ENCODE assay signal across 13 mouse cellular contexts in genomic region chr5:74904327-74904726, GRCm38 (mm10).
DNase-seq lines count a peak whose midpoint lies in the region; ATAC-seq and TF ChIP-seq lines count a peak whose summit lies in the region.
"Had no signal": no experiment of that assay in that cellular context is flagged by ENCODE, and none has a peak within 500 bp of the region (broad histone marks: within the 10 kb centered on the region; RNA-seq: fewer than 3 reads in every experiment).

No protein-coding gene starts in this region.

- peak overlapping the region; percentile 52 for H3K27ac ChIP-seq in kidney, embryonic 15.5 days
- no peak overlapping the region for H3K27ac ChIP-seq in small intestine, adult 2 months (ENCODE audit: insufficient read depth, low read depth, low read length)
- H3K27ac ChIP-seq: hindbrain, embryonic 12.5 days had no signal

- no peaks in the 10 kb centered on the region for H3K36me3 ChIP-seq in kidney, embryonic 15.5 days
- H3K36me3 ChIP-seq in small intestine, adult 2 months (ENCODE audit: control insufficient read depth, insufficient read depth, low read length), result no peaks in the 10 kb centered on the region
- H3K36me3 ChIP-seq: heart, embryonic 12.5 days; hindbrain, embryonic 12.5 days; limb, embryonic 10.5 days had no signal

- no peak for TF ChIP-seq POLR2A in small intestine, adult 2 months (IDR thresholded peaks at IDR 0.05; ENCODE audit: low read depth, low read length)

- no peaks in the 10 kb centered on the region for H3K27me3 ChIP-seq in kidney, embryonic 15.5 days
- no peaks in the 10 kb centered on the region for H3K27me3 ChIP-seq in Patski
- H3K27me3 ChIP-seq in small intestine, adult 2 months (ENCODE audit: control insufficient read depth, insufficient read depth, low read length), result peaks cover 4% of the 10 kb centered on the region
- H3K27me3 ChIP-seq: heart, embryonic 12.5 days; hindbrain, embryonic 12.5 days had no signal

- CTCF ChIA-PET in Patski (lab: Charles Lee), result interaction anchor here (1.5 to 2.1 kb wide), 5 partner anchors 9 to 263 kb away, joined by 3 to 9 read pairs (median 4); no protein-coding TSS in a partner anchor

- no peak for DNase-seq in kidney, adult 9 months
- peak; percentile 29 for DNase-seq in thymus, postnatal 14 days
- DNase-seq in thymus, postnatal 0 days (ENCODE audit: low spot score), result no peak
- DNase-seq in Patski (ENCODE audit: low read depth, low spot score), result no peak
- DNase-seq in frontal cortex, adult 2 months (ENCODE audit: extremely low spot score in 1 of 2, low spot score in 1 of 2), result no peak
- no peak for DNase-seq in cerebellum, postnatal 4 days (ENCODE audit: low spot score in 2 of 2)
- DNase-seq: cerebellum, postnatal 36 days; layer of hippocampus, adult 9-11 months had no signal

- in situ Hi-C loops in Patski (cut with MboI; ENCODE audit: low pct_unique_long_range_greater_than_20kb), result no loop called here

- H3K4me2 ChIP-seq in kidney, embryonic 15.5 days, result no peak overlapping the region
- H3K4me2 ChIP-seq: heart, embryonic 12.5 days; hindbrain, embryonic 12.5 days had no signal

- POLR2A ChIA-PET in Patski (lab: Charles Lee), result interaction anchor here (0.9 to 1.4 kb wide), 2 partner anchors 10 to 12 kb away, joined by 3 read pairs; no protein-coding TSS in a partner anchor

- H3K4me1 ChIP-seq in kidney, embryonic 15.5 days, result peaks cover 12% of the 10 kb centered on the region
- H3K4me1 ChIP-seq in small intestine, adult 2 months (ENCODE audit: control insufficient read depth, insufficient read depth, insufficient read length, low read length), result no peaks in the 10 kb centered on the region

- ATAC-seq in kidney, embryonic 15.5 days (replicated peaks; ENCODE audit: low FRiP score), result no peak
- ATAC-seq in Patski, result no peak

- H3K4me3 ChIP-seq in kidney, embryonic 15.5 days (replicated peaks), result no peak overlapping the region
- H3K4me3 ChIP-seq in small intestine, adult 2 months (ENCODE audit: low read depth, low read length), result no peak overlapping the region
- H3K4me3 ChIP-seq: heart, embryonic 12.5 days; hindbrain, embryonic 12.5 days; limb, embryonic 10.5 days had no signal

- 74% methylated on average over 3 of the region's 3 CpGs for whole genome bisulfite sequencing in kidney, embryonic 15.5 days
- WGBS in small intestine, adult 2 months, result 79% methylated on average over 3 of the region's 3 CpGs

- H3K9ac ChIP-seq in kidney, embryonic 15.5 days, result no peak overlapping the region
- H3K9ac ChIP-seq: heart, embryonic 12.5 days; hindbrain, embryonic 12.5 days had no signal

- no peaks in the 10 kb centered on the region for H3K9me3 ChIP-seq in kidney, embryonic 15.5 days (replicated peaks)
- H3K9me3 ChIP-seq: hindbrain, embryonic 12.5 days; limb, embryonic 10.5 days had no signal

- peak; percentile 71 for TF ChIP-seq CTCF in Patski (IDR thresholded peaks at IDR 0.05)
- peak; percentile 33; the same call in 1 of the 2 replicates for TF ChIP-seq CTCF in small intestine, adult 2 months (IDR thresholded peaks at IDR 0.05; ENCODE audit: extremely low read depth, insufficient read length, insufficient replicate concordance, low read depth, low read length)
